Mouse (Mus musculus): ENCODE data around the gene Vwa5b2.

DNA sequence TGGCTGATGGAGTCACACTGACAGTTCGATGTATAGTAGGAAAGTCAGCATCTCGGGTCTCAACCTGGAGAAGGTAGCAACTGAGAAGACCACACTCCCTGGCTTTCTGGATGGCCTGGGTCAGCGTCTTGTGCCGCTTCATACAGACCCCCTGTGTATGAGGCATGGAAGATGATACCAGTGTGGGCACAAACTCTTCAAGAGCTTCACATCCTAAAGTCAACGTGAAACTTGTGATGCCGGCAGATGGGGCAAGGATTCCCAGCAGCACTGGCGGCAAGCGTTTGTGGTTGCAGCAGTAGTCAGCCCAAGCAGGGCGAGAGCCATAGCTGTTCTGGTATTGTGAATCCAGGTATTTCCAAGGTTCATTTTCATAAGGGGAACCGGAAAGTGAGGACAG is 43.6 kb upstream of the Vwa5b2 start:
- no peak for TF ChIP-seq CTCF (IDR thresholded peaks at IDR 0.05; ENCODE audit: insufficient read depth, low read depth, low read length)
- TF ChIP-seq POLR2A (IDR thresholded peaks at IDR 0.05; ENCODE audit: insufficient read depth, low read depth, low read length), result no peak
